Mouse (Mus musculus): ENCODE data around the gene Dennd1a. TPM values are rescaled to one million over a fixed set of nuclear protein-coding genes. Genes with fewer than 3 reads are reported as not detected.

Gene Dennd1a
- polyA plus RNA-seq, 1 experiment = 14.3 TPM

GRCm38 (mm10) chr2:37823826-37824225, 463.4 kb downstream of the Dennd1a start:
- Histone ChIP-seq H3K4me3 (ENCODE audit: insufficient read depth, low read depth, low read length) (no peak overlapping the region), H3K27ac (replicated peaks; ENCODE audit: low read depth, low read length) (no peak overlapping the region), H3K4me1 (ENCODE audit: control insufficient read depth, insufficient read depth, insufficient read length, low read length) (no peaks in the 10 kb centered on the region)

DNA sequence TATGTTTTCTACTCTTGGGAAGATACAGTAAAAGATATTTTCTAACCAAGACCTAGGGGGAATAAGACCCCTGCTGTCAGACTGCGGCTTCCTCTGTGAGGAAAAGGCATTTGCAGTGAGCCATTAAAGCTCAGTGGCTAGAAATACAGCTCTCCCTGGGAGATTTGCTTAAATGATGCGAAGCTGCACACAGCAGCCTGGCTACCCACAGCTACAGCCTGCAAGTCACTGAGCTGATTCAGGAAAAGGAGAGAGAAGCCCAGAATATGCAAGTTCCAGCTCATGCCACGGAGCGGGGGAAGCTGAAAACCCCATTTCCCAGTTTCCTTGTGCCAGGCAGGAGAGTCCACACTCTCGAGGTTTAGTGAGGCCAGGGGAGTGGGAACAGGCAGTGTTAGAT, 465.1 kb downstream of the Dennd1a start:
- H3K27ac ChIP-seq (replicated peaks; ENCODE audit: low read depth, low read length) = no peak overlapping the region
- no peaks in the 10 kb centered on the region for H3K4me1 ChIP-seq (ENCODE audit: control insufficient read depth, insufficient read depth, insufficient read length, low read length)

DNA sequence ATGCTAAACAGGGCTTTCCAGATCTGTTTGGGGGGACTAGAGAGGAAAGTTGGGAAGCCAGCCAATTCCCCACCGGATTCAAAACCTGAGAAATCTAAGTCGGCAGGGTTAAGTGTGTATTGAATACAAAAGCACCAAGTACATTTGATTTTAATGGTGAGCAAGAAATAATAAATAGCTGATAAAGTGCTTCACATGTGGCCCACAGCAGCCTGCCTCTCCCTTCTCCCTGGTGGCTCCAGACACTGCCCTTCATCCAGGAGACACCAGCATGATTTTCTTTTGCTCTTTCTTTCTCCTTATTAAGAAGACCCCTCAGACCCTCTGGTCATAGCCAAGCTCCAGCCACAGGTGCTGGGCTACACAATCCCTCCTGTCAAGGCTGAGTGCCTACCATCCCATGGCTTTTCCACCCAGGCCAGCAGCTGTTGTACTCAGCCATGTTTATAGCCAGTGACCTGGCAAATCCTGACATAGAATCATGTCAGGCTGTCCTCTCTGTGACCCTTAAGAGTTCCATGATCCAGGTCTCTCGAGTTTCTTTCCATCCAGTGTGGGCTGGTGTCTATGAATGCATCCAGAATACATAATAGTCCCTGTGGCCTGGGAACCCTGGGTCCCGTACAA, 467.6 kb downstream of the Dennd1a start:
- Histone ChIP-seq H3K4me3 (ENCODE audit: insufficient read depth, low read depth, low read length) (no peak overlapping the region), H3K27ac (replicated peaks; ENCODE audit: low read depth, low read length) (no peak overlapping the region)

More for the DNA sequence above, 465.1 kb downstream of the Dennd1a start:
- H3K4me3 ChIP-seq (ENCODE audit: insufficient read depth, low read depth, low read length) = no peak overlapping the region

GRCm38 (mm10) chr2:37818761-37819525, 468.2 kb downstream of the Dennd1a start:
- H3K4me1 ChIP-seq (ENCODE audit: control insufficient read depth, insufficient read depth, insufficient read length, low read length) = no peaks in the 10 kb centered on the region
- no peak overlapping the region for H3K4me3 ChIP-seq (ENCODE audit: insufficient read depth, low read depth, low read length)
- no peak overlapping the region for H3K27ac ChIP-seq (replicated peaks; ENCODE audit: low read depth, low read length)

More for the DNA sequence above, 467.6 kb downstream of the Dennd1a start:
- no peaks in the 10 kb centered on the region for H3K4me1 ChIP-seq (ENCODE audit: control insufficient read depth, insufficient read depth, insufficient read length, low read length)

DNA sequence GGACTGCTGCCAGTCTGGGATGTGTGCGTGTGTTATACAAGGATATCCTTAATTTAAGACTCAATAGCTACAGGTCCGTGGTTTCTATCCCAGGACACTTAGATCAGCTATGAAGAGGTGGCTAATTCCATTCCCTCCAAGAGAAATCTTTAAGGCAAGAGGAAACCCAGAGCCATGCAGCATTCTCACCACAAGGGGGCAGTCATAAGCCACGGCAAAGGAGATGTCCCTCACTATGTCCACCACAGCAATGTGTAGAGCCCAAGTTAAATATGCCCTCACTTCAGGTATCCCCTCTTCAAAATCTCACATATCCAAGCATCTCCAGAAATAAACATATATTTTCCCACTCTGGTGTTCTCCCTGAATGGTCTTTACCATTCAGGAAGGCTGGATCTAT, 471.5 kb downstream of the Dennd1a start:
- Histone ChIP-seq H3K4me3 (ENCODE audit: insufficient read depth, low read depth, low read length) (no peak overlapping the region), H3K4me1 (ENCODE audit: control insufficient read depth, insufficient read depth, insufficient read length, low read length) (no peaks in the 10 kb centered on the region), H3K27ac (replicated peaks; ENCODE audit: low read depth, low read length) (no peak overlapping the region)

DNA sequence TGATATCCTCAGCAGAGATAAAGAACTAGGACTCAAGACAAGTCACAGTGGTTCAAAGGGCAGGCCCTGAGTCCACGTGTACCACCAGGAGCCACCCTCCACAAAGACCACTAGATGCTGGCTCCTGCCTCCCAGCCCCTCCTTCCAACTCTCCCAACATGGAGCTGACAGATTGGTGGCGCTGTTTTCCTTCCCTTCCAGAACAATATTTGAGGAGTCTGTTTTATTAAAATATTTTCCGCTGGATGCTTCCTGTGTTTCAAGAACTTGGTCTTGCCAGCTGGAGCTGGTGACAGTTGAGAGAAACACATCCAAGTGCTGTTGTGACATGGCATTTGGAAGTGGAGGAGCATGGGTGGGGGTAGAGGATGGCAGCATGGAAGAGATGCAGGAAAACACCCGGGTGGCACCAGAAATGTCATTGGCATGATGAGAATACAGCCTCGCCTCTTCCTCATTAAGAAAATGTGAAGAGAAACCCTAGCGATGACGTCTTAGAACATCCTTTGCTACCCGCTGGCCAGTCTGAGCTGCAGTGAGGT, 472.3 kb downstream of the Dennd1a start:
- no peak overlapping the region for H3K4me3 ChIP-seq (ENCODE audit: insufficient read depth, low read depth, low read length)

GRCm38 (mm10) chr2:37812401-37812800, 474.8 kb downstream of the Dennd1a start:
- no peaks in the 10 kb centered on the region for H3K4me1 ChIP-seq (ENCODE audit: control insufficient read depth, insufficient read depth, insufficient read length, low read length)
- no peak overlapping the region for H3K4me3 ChIP-seq (ENCODE audit: insufficient read depth, low read depth, low read length)
- no peak overlapping the region for H3K27ac ChIP-seq (replicated peaks; ENCODE audit: low read depth, low read length)

More for the DNA sequence above, 472.3 kb downstream of the Dennd1a start:
- Histone ChIP-seq H3K4me1 (ENCODE audit: control insufficient read depth, insufficient read depth, insufficient read length, low read length) (no peaks in the 10 kb centered on the region), H3K27ac (replicated peaks; ENCODE audit: low read depth, low read length) (no peak overlapping the region)

DNA sequence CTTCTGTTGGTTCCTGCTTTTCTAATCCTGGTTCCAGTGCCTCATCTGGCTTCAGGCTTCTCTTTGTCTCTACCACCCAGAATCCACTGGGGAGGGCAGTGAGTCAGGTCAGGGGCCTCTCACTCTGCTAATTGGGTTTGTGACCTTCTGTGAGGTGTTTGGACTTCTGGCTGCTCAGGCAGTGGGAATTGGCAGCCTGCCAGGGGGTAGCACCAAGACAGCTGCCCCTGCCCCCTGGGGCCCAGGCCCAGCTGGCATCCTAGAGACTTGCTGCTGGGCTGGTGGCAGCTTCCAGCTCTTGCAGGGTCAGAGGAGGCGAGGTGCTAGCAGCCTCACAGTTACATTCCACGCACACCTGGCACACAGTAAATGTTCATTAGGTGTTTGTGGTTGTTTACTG, 475.5 kb downstream of the Dennd1a start:
- Histone ChIP-seq H3K4me1 (ENCODE audit: control insufficient read depth, insufficient read depth, insufficient read length, low read length) (no peaks in the 10 kb centered on the region), H3K27ac (replicated peaks; ENCODE audit: low read depth, low read length) (no peak overlapping the region), H3K4me3 (ENCODE audit: insufficient read depth, low read depth, low read length) (no peak overlapping the region)

DNA sequence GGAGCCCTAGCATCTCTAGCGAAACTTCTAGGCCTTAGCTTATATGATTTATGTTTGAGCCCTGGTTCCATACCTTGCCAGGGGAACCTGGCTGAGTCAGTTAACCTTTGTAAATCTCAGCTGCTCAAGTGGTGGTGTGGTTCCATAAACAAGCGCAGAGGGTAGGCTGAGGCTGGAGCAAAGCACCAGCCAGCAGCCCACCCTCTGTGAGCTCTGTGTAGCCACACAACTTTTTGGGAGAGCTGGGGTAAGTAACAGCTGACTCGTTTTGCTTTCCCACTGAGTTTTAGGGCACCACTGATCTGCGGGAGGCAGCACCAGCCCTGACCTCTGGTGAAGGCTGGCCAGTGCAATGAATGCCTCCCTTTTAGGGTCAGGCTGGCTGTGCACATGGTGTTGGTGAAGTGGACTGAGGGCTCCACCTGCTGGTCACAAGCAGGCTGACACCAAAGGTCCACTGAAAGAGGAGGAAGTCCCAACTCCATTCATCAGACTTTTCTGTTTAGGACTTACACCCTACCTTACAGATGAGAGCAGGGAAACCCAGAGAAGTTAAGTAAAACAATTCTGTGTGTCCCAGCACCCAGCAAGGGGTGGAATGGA, 484.5 kb downstream of the Dennd1a start:
- Histone ChIP-seq H3K4me3 (ENCODE audit: insufficient read depth, low read depth, low read length) (no peak overlapping the region), H3K27ac (replicated peaks; ENCODE audit: low read depth, low read length) (no peak overlapping the region), H3K4me1 (ENCODE audit: control insufficient read depth, insufficient read depth, insufficient read length, low read length) (no peaks in the 10 kb centered on the region)

- Histone ChIP-seq H3K4me1 (ENCODE audit: control insufficient read depth, insufficient read depth, insufficient read length, low read length) (no peaks in the 10 kb centered on the region), H3K27ac (replicated peaks; ENCODE audit: low read depth, low read length) (no peak overlapping the region), H3K4me3 (ENCODE audit: insufficient read depth, low read depth, low read length) (no peak overlapping the region)
Measured at GRCm38 (mm10) chr2:37801687-37802086, 485.5 kb downstream of the Dennd1a start.

GRCm38 (mm10) chr2:37799137-37799536, 488.1 kb downstream of the Dennd1a start:
- Histone ChIP-seq H3K4me1 (ENCODE audit: control insufficient read depth, insufficient read depth, insufficient read length, low read length) (no peaks in the 10 kb centered on the region), H3K4me3 (ENCODE audit: insufficient read depth, low read depth, low read length) (no peak overlapping the region), H3K27ac (replicated peaks; ENCODE audit: low read depth, low read length) (no peak overlapping the region)

DNA sequence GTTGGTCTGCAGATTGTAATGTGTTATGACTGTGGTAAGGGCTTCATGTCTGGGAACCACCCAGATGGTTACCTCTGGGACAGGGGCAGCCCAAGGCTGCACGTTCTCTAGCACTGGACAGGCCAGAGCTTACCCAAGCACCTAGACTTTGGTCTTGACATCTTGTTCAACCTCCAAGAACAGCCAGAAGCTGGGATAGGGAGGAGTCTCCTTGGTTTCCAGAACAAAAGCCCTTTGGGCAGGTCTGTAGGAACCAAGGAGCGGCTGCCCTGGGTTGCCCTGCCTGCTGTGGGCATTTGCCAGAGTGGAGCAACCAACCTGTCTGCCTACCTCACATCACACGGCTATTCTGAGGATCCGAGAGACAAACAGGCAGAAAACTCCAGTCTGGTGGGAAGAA, 490.1 kb downstream of the Dennd1a start:
- Histone ChIP-seq H3K4me1 (ENCODE audit: control insufficient read depth, insufficient read depth, insufficient read length, low read length) (no peaks in the 10 kb centered on the region), H3K4me3 (ENCODE audit: insufficient read depth, low read depth, low read length) (no peak overlapping the region), H3K27ac (replicated peaks; ENCODE audit: low read depth, low read length) (no peak overlapping the region)

GRCm38 (mm10) chr2:37796021-37796420, 491.2 kb downstream of the Dennd1a start:
- H3K27ac ChIP-seq (replicated peaks; ENCODE audit: low read depth, low read length) = no peak overlapping the region
- H3K4me1 ChIP-seq (ENCODE audit: control insufficient read depth, insufficient read depth, insufficient read length, low read length) = no peaks in the 10 kb centered on the region
- H3K4me3 ChIP-seq (ENCODE audit: insufficient read depth, low read depth, low read length) = no peak overlapping the region

DNA sequence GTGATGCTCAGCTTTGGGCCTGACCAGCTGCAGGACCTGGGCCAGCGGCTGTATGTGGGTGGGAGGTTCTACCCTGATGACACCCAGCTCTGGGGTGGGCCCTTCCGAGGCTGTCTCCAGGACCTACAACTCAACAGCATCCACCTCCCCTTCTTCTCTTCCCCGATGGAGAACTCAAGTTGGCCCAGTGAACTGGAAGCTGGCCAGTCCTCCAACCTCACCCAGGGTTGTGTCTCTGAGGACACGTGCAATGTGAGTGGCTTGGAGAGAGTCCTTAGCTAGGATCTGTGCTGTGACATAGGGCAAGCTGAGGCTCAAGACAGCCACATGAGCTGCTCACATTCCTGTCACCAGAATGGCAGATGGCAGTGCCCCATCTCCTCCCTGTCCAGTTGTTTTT, 495.9 kb downstream of the Dennd1a start:
- Histone ChIP-seq H3K4me1 (ENCODE audit: control insufficient read depth, insufficient read depth, insufficient read length, low read length) (no peaks in the 10 kb centered on the region), H3K27ac (replicated peaks; ENCODE audit: low read depth, low read length) (no peak overlapping the region), H3K4me3 (ENCODE audit: insufficient read depth, low read depth, low read length) (no peak overlapping the region)

DNA sequence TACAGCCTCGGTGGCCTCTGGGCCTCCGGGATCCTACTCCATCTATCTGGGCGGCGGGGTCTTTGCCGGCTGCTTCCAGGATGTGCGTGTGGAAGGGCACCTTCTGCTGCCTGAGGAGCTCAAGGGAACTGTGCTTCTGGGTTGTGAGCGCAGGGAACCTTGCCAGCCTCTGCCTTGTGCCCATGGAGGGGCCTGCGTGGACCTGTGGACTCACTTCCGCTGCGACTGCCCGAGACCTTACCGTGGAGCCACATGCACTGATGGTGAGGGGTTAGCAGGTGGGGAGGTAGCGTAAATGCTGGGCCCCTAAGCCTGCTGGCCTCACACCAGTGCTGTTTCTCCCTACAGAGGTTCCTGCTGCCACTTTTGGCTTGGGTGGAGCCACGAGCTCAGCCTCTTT, 496.5 kb downstream of the Dennd1a start:
- H3K4me3 ChIP-seq (ENCODE audit: insufficient read depth, low read depth, low read length) = no peak overlapping the region
- no peak overlapping the region for H3K27ac ChIP-seq (replicated peaks; ENCODE audit: low read depth, low read length)
- no peaks in the 10 kb centered on the region for H3K4me1 ChIP-seq (ENCODE audit: control insufficient read depth, insufficient read depth, insufficient read length, low read length)

All from brown adipose tissue, adult 24 weeks (tissue).